Mouse (Mus musculus): ENCODE results near the gene Sik3.

DNA sequence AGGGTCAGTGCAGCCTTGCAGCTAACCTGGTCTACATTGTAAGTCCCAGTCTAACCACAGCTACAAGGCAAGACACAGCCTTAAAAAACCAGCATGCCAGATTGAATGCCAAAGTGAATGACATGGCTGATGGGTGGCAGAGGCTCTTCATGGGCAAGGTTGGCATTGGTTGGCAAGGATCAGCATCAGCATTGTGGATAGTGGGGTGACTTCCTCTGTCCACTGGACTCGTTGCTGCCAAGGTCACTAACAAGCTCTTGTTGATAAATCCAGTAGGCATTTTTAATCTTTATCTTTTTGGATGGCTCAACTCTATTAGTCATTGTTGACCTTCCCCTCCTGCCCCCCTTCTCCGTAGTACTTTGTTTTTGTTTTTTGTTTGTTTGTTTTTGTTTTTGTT, 187.0 kb downstream of the Sik3 start:
- TF ChIP-seq POLR2A (IDR thresholded peaks at IDR 0.05; ENCODE audit: insufficient read length, low read depth) = no peak
- TF ChIP-seq SRF (IDR thresholded peaks at IDR 0.05; ENCODE audit: control insufficient read depth, insufficient read length, low read depth) = no peak
- no peak for TF ChIP-seq E2F4 (IDR thresholded peaks at IDR 0.05; ENCODE audit: insufficient read depth)
- no peak for TF ChIP-seq USF1 (IDR thresholded peaks at IDR 0.05; ENCODE audit: low read depth)
- no peak for TF ChIP-seq TCF12 (IDR thresholded peaks at IDR 0.05; ENCODE audit: insufficient read depth, poor library complexity, severe bottlenecking)
- no peak for TF ChIP-seq MYOD1 (IDR thresholded peaks at IDR 0.05; ENCODE audit: control insufficient read depth in 1 of 3, insufficient read length in 2 of 3, low read depth in 2 of 3)
- no peak for TF ChIP-seq MAX (IDR thresholded peaks at IDR 0.05; ENCODE audit: low read depth)
- TF ChIP-seq POLR2AphosphoS2 (IDR thresholded peaks at IDR 0.05; ENCODE audit: insufficient read length, low read depth) = no peak
- TF ChIP-seq CEBPB (IDR thresholded peaks at IDR 0.05; ENCODE audit: insufficient read depth, poor library complexity, severe bottlenecking) = no peak
